Mouse (Mus musculus) embryonic fibroblast, embryonic 13.5 days (primary cell): Measurements from ENCODE around the gene Gngt2. TPM values are rescaled to one million over a fixed set of nuclear protein-coding genes. Genes with fewer than 3 reads are reported as not detected.

Experiments used
- H3K27ac ChIP-seq: 2 replicates; pipeline ENCODE4 v1.5.1; 2012; ENCODE audit warnings: low read length, control low read depth, inconsistent platforms; ENCODE audit not compliant: insufficient read depth
- H3K4me1 ChIP-seq: 2 replicates; pipeline ENCODE4 v1.6.1; 2011; ENCODE audit warnings: low read length; ENCODE audit not compliant: control insufficient read depth, insufficient read depth
- H3K4me3 ChIP-seq: 2 replicates; pipeline ENCODE4 v1.5.1; 2011; ENCODE audit warnings: mild to moderate bottlenecking, control low read depth, low read length; ENCODE audit not compliant: insufficient read depth
- CTCF ChIP-seq: IDR thresholded peaks from 2 replicates; pipeline ENCODE4 v1.5.1; 2011; ENCODE audit warnings: mild to moderate bottlenecking, control low read depth, low read length, moderate library complexity, borderline replicate concordance; ENCODE audit not compliant: insufficient read depth
- POLR2A ChIP-seq: IDR thresholded peaks from 2 replicates; pipeline ENCODE4 v1.6.1; 2011; ENCODE audit warnings: low read depth, mild to moderate bottlenecking, control low read depth, low read length, moderate library complexity
- polyA plus RNA-seq: library from polyadenylated mRNA; stranded (reverse); fragments of >200 nt; gene quantifications from 2 replicates; pipeline ENCODE4 v1.2.4, GENCODE M21; 2011; ENCODE audit warnings: low read depth; ENCODE audit not compliant: missing spikeins, insufficient read length

Gngt2 gene
- polyA plus RNA-seq, 1 experiment: 5.6 TPM

DNA sequence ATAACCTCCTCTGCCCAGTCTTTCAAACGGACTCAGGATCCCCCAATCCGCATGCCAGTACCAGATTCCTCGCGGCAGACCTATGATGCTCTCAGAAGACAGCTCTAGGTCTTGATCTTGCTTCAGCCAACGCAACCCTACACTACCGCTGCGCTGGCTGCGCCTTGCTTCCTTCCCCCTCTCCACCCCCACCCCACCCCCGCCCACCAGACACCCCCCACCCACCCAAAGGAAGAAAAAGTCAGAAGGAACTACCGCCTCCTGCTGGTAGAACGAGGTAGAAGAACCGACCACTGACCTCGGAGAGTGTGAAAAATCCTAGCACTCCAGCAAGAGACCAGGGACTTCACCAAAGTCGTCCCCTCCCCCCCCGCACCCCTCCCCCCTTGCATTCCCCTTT, 5.4 kb upstream of the Gngt2 start:
- Histone ChIP-seq H3K27ac (no peak overlapping the region), H3K4me3 (no peak overlapping the region), H3K4me1 (no peaks in the 10 kb centered on the region)
- TF ChIP-seq CTCF: no peak
- no peak for TF ChIP-seq POLR2A

DNA sequence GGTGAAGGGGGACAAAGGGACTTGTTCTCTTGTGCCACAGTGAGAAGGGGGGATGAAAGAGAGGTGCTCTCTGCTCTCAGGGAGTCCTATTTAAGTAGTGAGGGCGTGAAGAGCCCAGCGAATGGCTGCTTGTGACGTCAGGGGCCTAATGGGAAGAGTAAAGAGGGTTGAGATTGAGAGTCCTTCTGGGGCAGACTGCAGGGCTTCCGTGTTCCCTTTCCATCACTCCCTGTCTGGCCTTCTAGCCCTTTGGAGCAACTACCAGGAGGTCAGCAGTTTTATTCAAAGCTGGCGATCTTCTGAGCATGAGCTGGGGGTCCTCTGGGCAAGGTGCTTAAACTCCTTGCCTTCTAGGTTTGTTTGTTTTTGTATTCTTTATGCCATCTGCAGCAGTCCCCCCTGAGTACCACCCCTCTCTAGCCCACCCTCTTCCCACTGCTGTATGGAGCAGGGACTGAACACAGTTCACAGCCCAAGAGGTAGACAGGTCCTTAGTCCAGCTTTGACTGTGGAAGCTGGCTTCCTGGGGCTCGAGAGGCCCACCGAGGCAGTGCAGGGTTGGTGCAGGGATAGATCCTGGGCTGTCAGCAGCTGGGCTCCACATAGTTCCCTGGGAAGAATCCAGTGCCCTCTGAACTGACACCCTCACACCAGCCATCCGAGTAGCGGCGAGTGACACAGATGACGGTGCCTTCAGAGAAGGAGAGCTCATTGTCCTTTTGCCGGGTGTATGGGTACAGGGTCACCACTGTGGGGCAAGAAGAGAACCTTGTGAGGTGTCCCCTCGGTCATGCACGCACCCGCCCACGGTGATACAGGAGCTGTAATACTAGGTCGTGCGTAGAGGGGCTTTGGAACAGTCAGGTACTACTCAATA, 4.6 kb upstream of the Gngt2 start:
- no peak overlapping the region for H3K27ac ChIP-seq
- 0 out of 2 replicates have a peak, but pooled peaks cover 1% of the 10 kb centered on the region for H3K4me1 ChIP-seq
- no peak overlapping the region for H3K4me3 ChIP-seq
- TF ChIP-seq POLR2A (no peak), CTCF (no peak)

DNA sequence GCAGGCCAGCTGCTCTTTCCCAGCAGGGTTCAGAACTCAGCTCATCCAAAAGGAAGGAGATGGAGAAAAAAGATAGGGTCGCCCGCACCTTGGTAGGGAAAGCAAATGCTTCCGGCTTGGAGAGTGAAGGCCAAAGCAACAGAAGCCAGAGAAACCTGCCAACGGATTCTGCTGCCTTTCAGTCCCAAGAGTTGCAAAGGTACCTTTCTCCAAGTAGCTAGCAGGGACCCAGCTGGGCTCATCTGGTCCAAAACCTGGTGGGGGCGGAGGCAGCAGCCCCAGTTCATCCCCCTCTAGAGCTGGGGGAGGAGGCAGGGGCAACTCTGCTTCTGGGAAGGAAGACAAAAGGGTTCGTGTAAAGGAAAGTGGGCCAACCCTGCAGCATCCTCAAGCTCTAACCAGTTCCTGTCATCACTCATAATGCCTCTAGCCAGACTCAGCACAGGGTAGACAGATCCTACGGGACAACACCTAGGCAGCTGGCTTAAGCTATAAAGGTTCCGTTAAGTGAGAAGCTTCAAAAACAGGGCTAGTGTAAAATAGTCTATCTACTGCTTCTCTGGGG, 3.9 kb upstream of the Gngt2 start:
- Histone ChIP-seq H3K27ac (no peak overlapping the region), H3K4me3 (no peak overlapping the region), H3K4me1 (0 out of 2 replicates have a peak, but pooled peaks cover 4% of the 10 kb centered on the region)
- TF ChIP-seq POLR2A (no peak), CTCF (no peak)

DNA sequence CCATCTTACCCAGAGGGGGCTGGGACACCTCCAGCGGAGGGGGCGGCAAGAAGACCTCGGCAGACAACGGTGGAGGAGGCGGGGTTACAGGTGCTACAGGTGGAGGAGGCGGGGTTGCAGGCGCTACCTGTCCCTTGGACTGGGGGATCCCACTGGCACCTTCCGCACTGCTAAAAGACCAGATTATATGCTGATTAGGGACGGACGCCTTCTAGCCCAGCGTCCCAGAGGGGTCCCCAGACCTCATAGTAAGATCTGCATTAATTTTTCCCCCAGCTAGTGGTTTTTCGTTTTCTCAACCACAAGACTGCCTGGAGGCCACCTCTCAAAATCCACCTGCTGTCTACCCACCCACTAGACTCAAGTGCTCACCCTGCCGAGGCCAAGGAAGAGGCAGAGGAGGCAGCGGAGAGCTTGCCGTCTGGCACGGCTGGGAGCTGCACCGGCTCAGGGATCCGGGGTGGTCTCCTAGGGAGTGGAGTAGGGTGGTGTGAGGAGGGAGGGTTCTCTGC, 3.3 kb upstream of the Gngt2 start:
- TF ChIP-seq CTCF (no peak), POLR2A (no peak)
- Histone ChIP-seq H3K4me3 (no peak overlapping the region), H3K4me1 (0 out of 2 replicates have a peak, but pooled peaks cover 4% of the 10 kb centered on the region), H3K27ac (no peak overlapping the region)

DNA sequence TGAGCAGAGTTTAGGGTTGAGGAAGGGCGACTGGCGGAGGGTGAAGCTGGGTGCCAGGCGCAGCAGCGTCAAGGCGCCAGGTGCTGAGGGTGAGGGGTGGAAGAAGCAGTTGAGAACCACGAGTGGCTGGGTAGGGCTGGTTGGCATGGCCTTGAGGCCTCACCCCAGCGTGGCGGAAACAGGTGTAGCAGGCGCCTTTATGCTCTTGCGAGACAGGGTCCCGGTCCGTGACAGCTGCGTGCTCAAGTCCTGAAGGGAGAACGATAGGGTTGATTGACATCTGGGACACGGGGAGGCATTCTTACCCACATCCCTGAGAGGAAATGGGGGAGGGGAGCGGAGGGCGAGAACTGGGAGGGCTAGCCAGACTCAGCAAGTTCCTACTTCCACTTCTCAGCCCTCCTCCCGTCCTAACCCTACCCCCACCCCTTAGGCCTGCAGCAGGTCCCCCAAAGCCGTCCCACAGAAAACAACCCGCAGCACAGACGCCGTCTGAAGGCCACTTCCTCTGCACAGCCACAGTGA, 2.8 kb upstream of the Gngt2 start:
- TF ChIP-seq POLR2A (no peak), CTCF (no peak)
- 0 out of 2 replicates have a peak, but pooled peaks cover 4% of the 10 kb centered on the region for H3K4me1 ChIP-seq
- H3K27ac ChIP-seq: no peak overlapping the region
- H3K4me3 ChIP-seq: no peak overlapping the region

DNA sequence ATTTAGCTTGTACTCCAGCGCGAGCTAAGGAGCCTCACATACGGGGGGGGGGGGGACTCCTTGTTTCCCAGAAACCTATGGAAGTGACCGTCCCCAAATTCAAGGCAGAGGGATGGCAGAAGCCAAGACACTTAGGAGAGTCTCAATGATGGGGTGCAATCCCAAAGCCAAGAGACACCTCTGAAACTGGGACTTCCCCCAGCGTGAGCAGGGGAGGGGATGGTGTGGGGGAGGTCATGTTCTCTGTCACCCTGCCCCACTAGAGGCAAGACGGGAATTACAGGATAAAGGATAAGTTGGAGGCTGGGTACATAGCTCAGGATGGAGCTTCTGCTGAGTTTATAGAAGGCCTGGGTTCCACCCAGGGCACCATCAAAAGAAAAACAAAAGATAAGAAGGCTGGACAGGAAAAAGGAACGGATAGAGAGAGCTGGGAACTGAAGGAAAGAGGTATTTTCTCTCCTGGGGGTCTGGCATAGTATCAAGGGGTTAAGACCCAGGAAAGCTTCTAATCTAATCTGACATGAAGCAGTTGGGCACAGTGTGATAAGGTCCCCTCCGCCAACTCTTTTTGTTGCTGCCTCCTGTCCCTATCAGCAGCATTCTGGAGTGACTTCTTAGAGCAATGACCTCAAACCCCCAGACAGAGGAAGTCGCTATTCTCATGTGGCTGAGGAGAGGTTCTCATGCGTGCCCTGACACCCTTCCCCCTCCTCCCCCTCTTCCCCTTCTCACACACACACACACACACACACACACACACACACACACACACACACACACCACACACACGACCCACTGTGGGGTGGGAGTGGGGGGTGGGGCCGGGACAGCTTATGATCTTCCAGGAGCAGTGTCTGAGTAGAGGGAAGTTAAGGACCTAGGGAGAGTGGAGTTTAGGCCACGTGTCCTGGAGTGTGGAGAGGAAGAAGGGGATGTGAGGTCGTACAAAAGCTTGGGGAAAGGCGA, 2.0 kb upstream of the Gngt2 start:
- H3K4me3 ChIP-seq: no peak overlapping the region
- no peak for TF ChIP-seq CTCF
- TF ChIP-seq POLR2A: no peak
- no peak overlapping the region for H3K27ac ChIP-seq
- H3K4me1 ChIP-seq: 0 out of 2 replicates have a peak, but pooled peaks cover 4% of the 10 kb centered on the region

DNA sequence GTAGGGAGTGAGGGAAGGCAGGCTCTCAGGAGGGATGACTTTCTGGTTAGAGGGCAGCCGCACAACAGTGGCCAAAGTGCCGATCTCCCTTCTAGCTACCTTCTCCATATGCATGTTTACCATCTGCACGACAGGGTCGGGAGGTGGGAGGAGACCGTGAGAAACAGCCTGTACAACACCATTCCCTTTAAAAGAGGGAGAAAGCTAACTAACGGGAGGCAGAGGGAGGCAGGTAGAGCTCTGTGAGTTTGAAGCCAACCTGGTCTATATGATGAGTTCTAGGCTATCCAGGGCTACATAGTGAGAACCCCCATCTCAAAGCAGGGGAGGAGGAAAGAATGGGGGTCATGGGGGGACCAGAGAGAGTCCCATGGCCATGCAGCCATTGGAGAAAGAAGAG, 1.2 kb upstream of the Gngt2 start:
- no peak overlapping the region for H3K27ac ChIP-seq
- H3K4me3 ChIP-seq: no peak overlapping the region
- TF ChIP-seq CTCF (no peak), POLR2A (no peak)
- H3K4me1 ChIP-seq: 0 out of 2 replicates have a peak, but pooled peaks cover 4% of the 10 kb centered on the region

DNA sequence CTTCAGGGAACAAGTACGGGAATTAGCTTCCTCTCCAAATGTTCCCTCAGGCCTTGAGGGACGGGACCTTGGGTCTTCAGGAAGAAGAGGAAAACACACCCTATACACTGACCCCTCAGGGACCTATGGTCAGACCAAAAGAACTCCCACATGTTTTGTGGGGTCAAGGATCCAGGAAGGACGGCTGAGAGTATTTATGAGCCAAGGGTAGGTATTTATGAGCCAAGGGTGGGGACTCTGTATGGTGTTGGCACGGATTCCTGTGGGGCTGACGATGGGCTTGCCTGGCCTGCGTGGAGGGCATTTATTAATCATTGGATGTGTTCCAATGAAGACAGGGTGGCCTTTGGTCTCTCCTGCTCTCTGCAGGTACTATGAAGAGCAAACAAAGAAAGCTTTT, 583 bp upstream of the Gngt2 start:
- TF ChIP-seq CTCF (no peak), POLR2A (no peak)
- no peak overlapping the region for H3K27ac ChIP-seq
- H3K4me3 ChIP-seq: no peak overlapping the region
- 0 out of 2 replicates have a peak, but pooled peaks cover 4% of the 10 kb centered on the region for H3K4me1 ChIP-seq

DNA sequence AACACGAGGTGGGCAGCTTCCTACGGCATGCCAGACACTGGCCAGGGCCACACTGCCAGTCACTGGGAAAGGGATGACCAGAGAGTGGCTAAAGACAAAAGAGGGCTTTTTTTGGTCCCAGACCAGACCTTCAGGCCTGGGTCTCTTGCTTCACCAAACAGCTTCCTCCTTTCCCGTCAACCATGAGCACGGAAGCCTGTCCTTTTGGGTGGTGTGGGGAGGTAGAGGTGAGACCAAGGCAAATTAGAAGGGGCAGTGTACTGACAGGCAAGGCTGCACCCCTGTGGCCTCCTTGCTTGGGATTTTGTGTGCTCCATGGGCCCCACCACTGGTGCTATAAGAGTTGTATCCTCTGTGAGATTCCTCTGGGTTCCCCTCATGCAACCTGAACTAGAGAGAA, 1.6 kb downstream of the Gngt2 start:
- Histone ChIP-seq H3K27ac (no peak overlapping the region), H3K4me3 (no peak overlapping the region), H3K4me1 (0 out of 2 replicates have a peak, but pooled peaks cover 4% of the 10 kb centered on the region)
- TF ChIP-seq POLR2A: no peak
- TF ChIP-seq CTCF: no peak
